Mouse (Mus musculus) spleen, adult 2 months (tissue): ENCODE measurements around the gene Nipa2. TPM values are rescaled to one million over a fixed set of nuclear protein-coding genes. Genes with fewer than 3 reads are reported as not detected.
A peak's percentile ranks its signal among the peaks of the same experiment; 100 is the strongest.

ENCODE experiments used
- DNase-seq, 2 experiments: peaks; one replicate each; pipeline versions ENCODE4 v3.0.0 to v3.0.0-alpha.2; 2012 to 2021; ENCODE audit warnings: low spot score in 2 of 2, low read depth in 1 of 2
- H3K27ac ChIP-seq: fragments of 200-500 bp; 2 replicates; pipeline ENCODE4 v1.5.1; 2012; ENCODE audit warnings: low read length, inconsistent platforms; ENCODE audit not compliant: insufficient read depth
- H3K27me3 ChIP-seq: fragments of 200-500 bp; 2 replicates; pipeline ENCODE4 v1.6.1; 2012; ENCODE audit warnings: mild to moderate bottlenecking, moderate library complexity, low read length, inconsistent platforms; ENCODE audit not compliant: control insufficient read depth, insufficient read depth
- H3K36me3 ChIP-seq: fragments of 200-500 bp; 2 replicates; pipeline ENCODE4 v1.6.1; 2012; ENCODE audit warnings: mild to moderate bottlenecking, low read length, inconsistent platforms; ENCODE audit not compliant: control insufficient read depth, insufficient read depth
- H3K4me1 ChIP-seq: fragments of 200-500 bp; 2 replicates; pipeline ENCODE4 v1.6.1; 2011; ENCODE audit warnings: inconsistent platforms; ENCODE audit not compliant: control insufficient read depth, insufficient read depth, insufficient read length
- H3K4me3 ChIP-seq: fragments of 200-500 bp; 2 replicates; pipeline ENCODE4 v1.5.1; 2011; ENCODE audit warnings: mild to moderate bottlenecking, inconsistent platforms; ENCODE audit not compliant: insufficient read depth, insufficient read length; ENCODE audit errors: extremely low read depth
- CTCF ChIP-seq: fragments of 200-500 bp; IDR thresholded peaks from 2 replicates; pipeline ENCODE4 v1.5.1; 2011; ENCODE audit warnings: mild to moderate bottlenecking, inconsistent platforms; ENCODE audit not compliant: insufficient read depth, insufficient read length, insufficient replicate concordance; ENCODE audit errors: extremely low read depth
- POLR2A ChIP-seq: fragments of 200-500 bp; IDR thresholded peaks from 2 replicates; pipeline ENCODE4 v1.6.1; 2011; ENCODE audit warnings: low read depth, low read length, inconsistent platforms
- WGBS: fragments of 180-500 bp; shearing (Covaris S2); methylation state at CpG from one replicate; pipeline ENCODE4 v1.1.7; 2018; 5-methylcytosine and 5-hydroxymethylcytosine counted together
- polyA plus RNA-seq: library from polyadenylated mRNA; depleted of rRNA; stranded (reverse); fragments of >200 nt; gene quantifications from 2 replicates; pipeline ENCODE4 v1.2.3, GENCODE M21; 2012

Nipa2 gene
- polyA plus RNA-seq, 1 experiment = 7.1 TPM

DNA sequence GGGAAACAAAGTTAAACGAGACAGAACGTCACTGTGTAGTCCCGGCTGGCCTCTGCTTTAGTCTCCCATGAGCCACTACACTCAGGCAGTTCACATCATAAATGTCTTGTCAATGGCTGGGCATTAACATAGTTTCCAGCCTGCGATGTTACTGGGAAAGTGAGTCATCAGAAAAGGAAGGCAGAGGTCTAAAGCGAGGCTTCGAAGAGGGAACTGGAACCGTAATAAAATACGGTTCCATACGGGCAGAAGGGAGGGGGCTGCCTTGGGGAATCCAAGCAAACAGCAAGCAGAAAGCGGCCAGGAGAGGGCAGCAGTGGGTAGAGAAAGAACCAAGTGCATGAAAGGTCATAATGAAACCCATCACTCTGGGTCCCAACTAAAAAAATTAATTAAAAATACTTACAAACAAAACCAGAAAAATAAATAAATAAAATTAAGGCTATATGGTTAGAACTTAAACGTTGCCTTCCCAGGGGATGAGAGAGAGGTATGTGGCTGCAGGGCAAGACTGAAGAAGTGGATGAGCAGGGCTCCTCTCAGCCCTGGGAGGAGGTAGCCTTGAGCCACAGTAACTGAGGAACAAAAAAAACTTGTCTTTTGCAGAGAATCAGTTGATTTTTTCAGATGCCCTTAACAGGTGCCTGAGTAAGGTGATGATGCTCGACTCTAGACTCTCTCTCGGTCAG lies 24.4 kb upstream of the Nipa2 start:
- whole genome bisulfite sequencing = 22% methylated on average over 13 of the region's 13 CpGs
- Histone ChIP-seq H3K27ac (no peak overlapping the region), H3K36me3 (no peaks in the 10 kb centered on the region), H3K27me3 (no peaks in the 10 kb centered on the region), H3K4me1 (peaks cover 2% of the 10 kb centered on the region; the same call in 1 of the 2 replicates), H3K4me3 (peak overlapping the region; percentile 6; the same call in 1 of the 2 replicates)
- DNase-seq = peak; percentile 27 to 69
- no peak for TF ChIP-seq POLR2A
- peak; percentile 65; the same call in 1 of the 2 replicates for TF ChIP-seq CTCF

GRCm38 (mm10) chr7:55984754-55985153 lies 22.5 kb upstream of the Nipa2 start:
- H3K4me3 ChIP-seq = no peak overlapping the region
- DNase-seq = no peak
- H3K27me3 ChIP-seq = no peaks in the 10 kb centered on the region
- no peak overlapping the region for H3K27ac ChIP-seq
- WGBS = 91% methylated on average over 4 of the region's 4 CpGs
- peaks cover 2% of the 10 kb centered on the region; the same call in 1 of the 2 replicates for H3K4me1 ChIP-seq
- H3K36me3 ChIP-seq = no peaks in the 10 kb centered on the region
- no peak for TF ChIP-seq CTCF
- no peak for TF ChIP-seq POLR2A

GRCm38 (mm10) chr7:55983107-55983506 lies 20.8 kb upstream of the Nipa2 start:
- Histone ChIP-seq H3K27me3 (no peaks in the 10 kb centered on the region), H3K4me1 (peaks cover 2% of the 10 kb centered on the region; the same call in 1 of the 2 replicates), H3K27ac (no peak overlapping the region), H3K4me3 (no peak overlapping the region), H3K36me3 (no peaks in the 10 kb centered on the region)
- 93% methylated on average over 5 of the region's 5 CpGs for WGBS
- DNase-seq = no peak
- TF ChIP-seq POLR2A (no peak), CTCF (no peak)

DNA sequence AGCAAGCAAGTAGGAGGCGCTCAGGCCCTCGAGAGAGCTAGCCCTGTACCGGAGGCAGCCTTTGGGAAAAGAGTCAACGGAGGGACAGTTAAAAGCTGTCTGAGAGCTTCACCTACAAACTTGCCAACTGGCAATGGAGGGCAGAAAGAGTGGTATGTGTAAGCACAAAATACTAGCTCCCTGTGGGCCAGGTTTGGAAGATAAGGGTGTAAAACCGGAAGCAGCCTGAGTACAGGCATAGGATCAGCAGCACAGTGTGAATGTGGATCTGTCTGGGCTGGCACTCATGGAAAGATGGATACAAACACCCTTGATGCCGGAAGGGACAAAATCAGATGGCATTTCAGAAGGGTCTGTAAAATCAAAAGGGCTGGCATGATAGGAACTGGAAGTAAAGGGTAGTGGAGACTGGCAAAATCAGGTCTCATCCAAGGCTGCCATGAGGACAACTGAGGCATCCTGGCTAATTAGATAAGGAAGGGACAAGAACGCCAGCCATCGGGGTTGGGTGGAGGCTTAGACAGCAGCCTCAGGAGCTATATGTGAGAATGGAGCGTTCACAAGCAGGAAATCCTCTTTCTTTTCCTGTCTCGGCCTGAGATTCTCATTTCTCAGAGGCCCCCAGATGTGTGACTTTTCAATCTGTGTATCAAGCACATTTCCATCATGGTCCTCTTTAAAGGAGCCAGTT lies 19.9 kb upstream of the Nipa2 start:
- Histone ChIP-seq H3K4me1 (peaks cover 2% of the 10 kb centered on the region; the same call in 1 of the 2 replicates), H3K4me3 (no peak overlapping the region), H3K36me3 (no peaks in the 10 kb centered on the region), H3K27ac (no peak overlapping the region), H3K27me3 (no peaks in the 10 kb centered on the region)
- 76% methylated on average over 10 of the region's 10 CpGs for WGBS
- no peak for DNase-seq
- TF ChIP-seq POLR2A (no peak), CTCF (no peak)

DNA sequence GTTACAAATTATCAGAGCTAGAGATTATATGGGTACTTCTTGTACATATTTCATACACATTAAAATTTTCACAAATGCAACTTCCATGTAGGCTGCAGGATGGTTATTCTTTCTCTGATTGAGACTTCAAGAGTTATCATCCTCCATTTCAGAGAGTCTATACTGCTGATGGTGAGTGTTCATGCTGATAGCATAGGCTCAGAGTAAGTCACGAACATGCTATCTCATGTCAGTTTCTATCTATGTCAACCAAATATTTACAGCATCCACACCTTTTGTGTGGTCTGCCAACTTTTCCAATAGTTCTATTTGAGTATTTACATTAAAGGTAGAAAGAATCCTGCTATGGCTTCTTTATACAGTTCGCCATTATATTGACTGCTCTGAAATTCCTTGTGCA lies 19.2 kb upstream of the Nipa2 start:
- Histone ChIP-seq H3K27ac (no peak overlapping the region), H3K4me1 (peaks cover 1% of the 10 kb centered on the region; the same call in 1 of the 2 replicates), H3K27me3 (no peaks in the 10 kb centered on the region), H3K4me3 (no peak overlapping the region), H3K36me3 (no peaks in the 10 kb centered on the region)
- TF ChIP-seq CTCF (no peak), POLR2A (no peak)
- 89% methylated on average over 2 of the region's 2 CpGs for WGBS
- DNase-seq = no peak

GRCm38 (mm10) chr7:55974429-55974828 lies 12.2 kb upstream of the Nipa2 start:
- H3K36me3 ChIP-seq = no peaks in the 10 kb centered on the region
- TF ChIP-seq CTCF = no peak
- no peak for TF ChIP-seq POLR2A
- no peaks in the 10 kb centered on the region for H3K27me3 ChIP-seq
- DNase-seq = no peak
- no peak overlapping the region for H3K27ac ChIP-seq
- no peak overlapping the region for H3K4me3 ChIP-seq
- peaks cover 3% of the 10 kb centered on the region; the same call in 1 of the 2 replicates for H3K4me1 ChIP-seq
- WGBS = 100% methylated on average over 2 of the region's 2 CpGs
